Mouse (Mus musculus): ENCODE data around the gene Riok2.

DNA sequence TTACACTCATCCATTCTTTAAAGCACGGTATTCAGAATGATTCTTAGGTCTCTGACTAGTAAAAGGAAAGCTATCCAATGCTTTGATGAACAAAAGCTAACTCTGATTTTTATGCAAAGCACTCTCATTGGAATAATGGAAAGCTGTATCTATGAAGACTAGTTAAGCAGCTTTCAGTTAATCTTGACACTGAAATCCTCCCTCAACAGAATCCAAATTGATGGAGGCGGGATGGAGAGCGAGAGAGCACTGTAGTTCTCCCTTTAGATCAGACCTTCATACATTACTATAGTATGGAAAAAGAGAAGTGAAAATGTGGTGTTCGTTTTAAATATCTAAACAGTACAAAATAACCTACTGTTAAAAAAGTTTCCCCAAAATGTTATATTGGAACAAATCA is 59.6 kb downstream of the Riok2 start:
- TF ChIP-seq POLR2A (IDR thresholded peaks at IDR 0.05; ENCODE audit: low read depth, low read length), result no peak
- no peak for TF ChIP-seq CTCF (conservative IDR thresholded peaks at IDR 0.05; ENCODE audit: insufficient read depth, insufficient read length, low read depth, low read length)
